Mouse (Mus musculus) bone marrow, adult 2 months (tissue): Measurements from ENCODE around the gene Ncan. TPM values are rescaled to one million over a fixed set of nuclear protein-coding genes. Genes with fewer than 3 reads are reported as not detected.

Experiments
- H3K27ac ChIP-seq: fragments of 200-500 bp; 2 replicates; pipeline ENCODE4 v1.5.1; 2012; ENCODE audit warnings: low read depth, mild to moderate bottlenecking, control low read depth, inconsistent platforms, low read length; ENCODE audit not compliant: control insufficient read depth, poor library complexity, insufficient read depth
- H3K4me1 ChIP-seq: fragments of 200-500 bp; 2 replicates; pipeline ENCODE4 v1.6.1; 2011; ENCODE audit warnings: low read length; ENCODE audit not compliant: control insufficient read depth, insufficient read depth
- H3K4me3 ChIP-seq: fragments of 200-500 bp; replicated peaks from 2 replicates; pipeline ENCODE3; 2011; ENCODE audit warnings: mild to moderate bottlenecking, low read depth, low read length, control low read depth; ENCODE audit not compliant: control insufficient read depth
- CTCF ChIP-seq: fragments of 200-500 bp; IDR thresholded peaks from 2 replicates; pipeline ENCODE4 v1.5.1; 2011; ENCODE audit warnings: low read length, control low read depth; ENCODE audit not compliant: control insufficient read depth, insufficient read depth
- POLR2A ChIP-seq: fragments of 200-500 bp; IDR thresholded peaks from 2 replicates; pipeline ENCODE4 v1.6.1; 2011; ENCODE audit warnings: low read depth, mild to moderate bottlenecking, control low read depth, low read length, borderline replicate concordance; ENCODE audit not compliant: control insufficient read depth
- WGBS: fragments of 180-500 bp; shearing (Covaris S2); methylation state at CpG from one replicate; pipeline ENCODE4 v1.1.7; 2018; 5-methylcytosine and 5-hydroxymethylcytosine counted together
- polyA plus RNA-seq: library from polyadenylated mRNA; stranded (reverse); fragments of >200 nt; gene quantifications from 2 replicates; pipeline ENCODE4 v1.2.4, GENCODE M21; 2011; ENCODE audit warnings: low replicate concordance; ENCODE audit not compliant: missing spikeins, insufficient read depth, insufficient read length

Ncan gene
- polyA plus RNA-seq, 1 experiment: 0.50 TPM

DNA sequence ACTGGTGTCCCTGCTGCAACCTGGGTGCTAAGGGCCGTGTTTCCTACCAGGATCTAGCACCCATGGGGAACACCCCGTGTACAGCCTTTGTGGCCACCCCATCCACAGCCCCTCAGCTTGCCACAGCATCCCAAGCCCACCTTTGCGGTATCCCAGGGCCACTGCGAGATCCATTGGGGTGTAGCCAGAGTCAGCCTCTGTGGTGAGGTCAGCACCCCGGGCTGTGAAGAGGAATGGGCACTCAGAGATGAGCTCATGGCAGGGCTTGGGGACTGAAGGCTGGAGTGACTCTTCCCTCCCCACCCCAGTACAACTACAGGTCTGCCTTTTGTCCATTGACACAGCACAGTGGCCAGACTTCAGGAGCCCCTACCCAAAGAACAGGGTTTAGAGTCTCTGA, 13.4 kb upstream of the Ncan start:
- WGBS: 87% methylated on average over 5 of the region's 5 CpGs
- TF ChIP-seq CTCF (no peak), POLR2A (0 out of 2 replicates have a peak, but pooled peaks have one; percentile 17)

DNA sequence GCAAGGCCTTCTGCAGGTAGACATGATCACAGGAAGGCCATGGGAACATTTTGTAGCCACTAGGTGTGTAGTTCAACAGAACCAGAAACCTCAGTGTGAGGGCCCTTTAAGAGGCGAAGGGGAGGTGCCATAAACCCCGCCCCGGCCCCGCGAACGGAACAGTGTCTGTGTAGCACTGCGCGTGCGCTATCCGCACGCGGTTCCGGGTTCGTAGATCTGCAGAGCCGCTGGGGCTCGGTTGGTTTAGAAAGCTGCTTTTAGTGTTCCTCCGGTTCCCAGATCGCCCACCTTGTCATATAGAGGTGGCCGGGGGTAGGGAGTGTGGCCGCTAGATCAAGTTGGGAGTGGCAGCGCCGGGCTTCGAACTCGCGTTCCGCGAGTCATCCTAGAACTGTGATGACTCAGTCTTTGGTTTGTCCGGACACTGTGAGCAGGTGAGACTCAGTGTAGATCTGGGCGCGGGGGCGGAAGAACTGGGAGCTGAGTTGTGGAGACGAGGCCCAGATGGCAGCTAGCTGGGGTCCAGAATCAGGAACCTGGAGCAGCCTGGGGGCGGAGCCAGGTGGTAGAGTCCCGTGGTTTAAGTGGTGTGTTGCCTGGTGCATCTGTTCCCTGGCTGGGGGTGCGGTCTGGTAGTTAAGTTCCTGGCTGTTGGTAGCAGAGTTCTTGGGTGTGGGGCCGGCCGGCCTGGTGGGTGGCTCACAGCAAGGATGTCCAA, 10.7 kb upstream of the Ncan start, which contains the start of gene Nr2c2ap:
TSS of gene Nr2c2ap (plus strand) at position 168 of the 718 bp plus-strand sequence.
- Histone ChIP-seq H3K4me1 (peaks cover 3% of the 10 kb centered on the region), H3K4me3 (peak within 1 kb of the TSS; percentile 94), H3K27ac (peak within 1 kb of the TSS; percentile 58)
- under 1% methylated on average over 37 of the region's 37 CpGs for WGBS
- no peak for TF ChIP-seq CTCF
- peak; percentile 65; the same call in 1 of the 2 replicates for TF ChIP-seq POLR2A

More for the DNA sequence above, 13.4 kb upstream of the Ncan start:
- Histone ChIP-seq H3K4me1 (peaks cover 3% of the 10 kb centered on the region), H3K4me3 (no peak overlapping the region), H3K27ac (no peak overlapping the region)

DNA sequence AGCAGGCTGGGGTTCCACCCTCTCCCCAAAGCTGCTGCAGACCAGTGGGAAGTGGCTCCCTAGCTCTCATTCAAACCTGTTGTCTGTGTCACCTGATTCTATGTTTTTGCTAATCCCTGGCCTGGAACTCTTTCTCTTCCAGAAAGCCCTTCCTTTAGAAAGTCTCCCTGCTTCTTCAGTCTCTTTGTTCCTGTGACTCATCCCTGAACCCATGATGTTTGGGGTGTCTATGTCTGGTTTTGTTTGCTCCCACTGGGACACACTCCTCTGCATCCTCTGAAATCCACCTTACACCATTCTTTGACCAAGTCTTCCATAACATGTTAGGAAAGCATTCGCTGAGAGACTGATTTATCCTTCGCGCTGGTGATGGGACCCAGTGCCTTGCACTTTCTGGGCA, 9.4 kb upstream of the Ncan start:
- no peak for TF ChIP-seq CTCF
- no peak for TF ChIP-seq POLR2A
- no peak overlapping the region for H3K4me3 ChIP-seq
- no peak overlapping the region for H3K27ac ChIP-seq
- WGBS: 93% methylated on average over 3 of the region's 3 CpGs
- H3K4me1 ChIP-seq: peaks cover 3% of the 10 kb centered on the region

DNA sequence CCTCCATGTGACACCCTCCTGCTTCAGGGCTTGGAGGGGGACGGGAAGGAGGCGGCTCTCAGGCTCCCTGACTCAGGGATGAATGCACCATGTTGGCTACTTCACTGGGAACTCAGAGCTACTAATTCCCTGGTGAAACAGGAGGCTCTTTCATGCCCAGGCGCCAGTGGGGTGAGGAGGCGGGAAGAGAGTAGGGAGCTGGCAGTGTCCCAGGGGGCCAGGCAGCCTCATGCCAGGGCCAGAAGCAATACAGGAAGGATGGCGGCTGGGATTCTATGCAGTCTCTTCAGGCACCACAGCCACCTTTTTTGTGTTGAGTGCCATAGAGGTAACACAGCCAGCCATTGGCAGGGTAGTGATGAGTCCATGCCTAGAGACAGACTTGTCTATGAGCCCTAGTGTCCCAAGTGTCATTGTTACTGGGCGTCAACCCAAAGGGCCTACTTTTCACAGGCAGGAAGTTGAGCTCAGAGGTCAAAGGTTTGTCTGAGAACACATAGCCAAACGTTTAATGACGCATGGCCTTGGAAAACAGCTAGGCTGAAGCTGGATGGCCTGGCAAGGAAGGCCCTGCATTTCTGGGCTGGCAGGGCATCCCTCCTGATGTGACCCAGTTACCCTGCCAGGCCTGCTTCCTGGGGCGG, 8.8 kb upstream of the Ncan start:
- Histone ChIP-seq H3K4me1 (peaks cover 3% of the 10 kb centered on the region), H3K27ac (no peak overlapping the region), H3K4me3 (no peak overlapping the region)
- WGBS: 76% methylated on average over 9 of the region's 9 CpGs
- TF ChIP-seq CTCF: no peak
- no peak for TF ChIP-seq POLR2A

DNA sequence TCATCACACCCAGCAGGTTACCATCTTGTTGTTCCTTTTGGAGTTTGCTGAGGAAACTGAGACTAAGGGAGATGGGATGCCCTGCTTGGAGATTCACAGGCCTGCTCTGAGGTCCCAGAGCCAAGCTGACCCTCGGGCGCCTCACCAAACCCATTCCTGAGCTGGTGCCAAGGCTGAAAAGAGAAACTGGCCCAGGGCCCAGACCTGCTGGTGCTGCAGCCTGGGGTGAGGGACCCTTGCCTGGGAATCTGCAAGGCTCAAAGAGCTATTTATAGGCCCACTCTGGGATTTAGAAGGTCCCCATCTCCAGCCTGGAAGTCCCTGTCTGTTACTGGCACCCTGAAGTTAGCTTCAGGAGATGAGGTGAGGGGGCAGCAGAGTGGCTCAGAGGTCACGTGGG, 7.8 kb upstream of the Ncan start:
- H3K4me3 ChIP-seq: no peak overlapping the region
- H3K4me1 ChIP-seq: peaks cover 3% of the 10 kb centered on the region
- TF ChIP-seq CTCF: no peak
- no peak for TF ChIP-seq POLR2A
- no peak overlapping the region for H3K27ac ChIP-seq
- WGBS: 85% methylated on average over 3 of the region's 3 CpGs

DNA sequence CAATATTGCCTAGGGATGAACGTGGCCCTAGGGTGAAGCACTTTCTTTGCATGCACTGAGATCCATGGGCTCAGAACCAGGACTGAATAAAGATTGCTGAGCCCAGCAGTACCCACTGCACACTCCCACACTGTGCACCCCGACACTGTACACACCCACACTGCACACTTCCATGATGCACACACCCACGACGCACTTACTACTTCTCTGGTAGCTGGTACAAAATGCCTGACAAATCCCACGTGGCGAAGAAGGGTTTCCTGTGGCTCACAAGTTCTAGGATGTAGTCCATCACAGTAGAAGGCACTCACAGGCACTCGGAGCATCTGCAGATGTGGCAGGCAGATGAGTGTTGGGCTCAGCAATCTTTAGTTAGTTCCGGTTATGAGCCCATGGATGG, 4.3 kb upstream of the Ncan start:
- TF ChIP-seq CTCF (no peak), POLR2A (no peak)
- Histone ChIP-seq H3K27ac (no peak overlapping the region), H3K4me3 (no peak overlapping the region), H3K4me1 (no peaks in the 10 kb centered on the region; the same call in 1 of the 2 replicates)
- 58% methylated on average over 8 of the region's 8 CpGs for WGBS

DNA sequence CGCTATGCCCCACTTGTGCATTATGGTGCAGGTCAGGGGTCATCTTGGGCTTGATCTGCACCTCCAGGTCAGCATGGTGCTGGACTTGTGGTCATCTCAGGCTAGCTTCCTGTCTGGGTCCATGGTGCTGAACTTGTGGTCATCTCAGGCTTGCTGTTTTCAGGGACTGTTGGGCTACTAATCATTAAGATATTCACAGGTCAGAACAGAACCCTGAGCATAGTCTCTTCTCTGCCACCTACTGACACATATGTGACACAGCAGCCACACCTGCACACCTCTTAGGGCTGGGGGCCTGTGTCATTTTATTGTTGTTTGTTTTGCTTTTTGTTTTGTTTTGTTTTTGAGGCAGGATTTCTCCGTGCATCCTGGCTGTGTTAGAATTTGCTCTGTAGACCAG, 2.2 kb upstream of the Ncan start:
- no peak overlapping the region for H3K4me3 ChIP-seq
- TF ChIP-seq CTCF (peak; percentile 44; the same call in 1 of the 2 replicates), POLR2A (no peak)
- no peak overlapping the region for H3K27ac ChIP-seq
- 57% methylated on average over 2 of the region's 2 CpGs for WGBS
- H3K4me1 ChIP-seq: no peaks in the 10 kb centered on the region; the same call in 1 of the 2 replicates
